Mouse (Mus musculus): Measurements from ENCODE around the gene Gm9857. TPM values are rescaled to one million over a fixed set of nuclear protein-coding genes. Genes with fewer than 3 reads are reported as not detected.

Gm9857 gene
- polyA plus RNA-seq, 1 experiment from 2014 or later: not detected

GRCm38 (mm10) chr3:108911548-108912413 is 28.5 kb downstream of the Gm9857 start, which contains the start of gene Prpf38b:
Gene Prpf38b, minus strand, starts transcription at chr3:108911727.
- peak within 1 kb of the TSS; percentile 91 for H3K9ac ChIP-seq (ENCODE audit: low read length)
- TF ChIP-seq CTCF (IDR thresholded peaks at IDR 0.05; ENCODE audit: low read depth): 0 out of 2 replicates have a peak, but pooled peaks have one; percentile 1
- TF ChIP-seq EP300 (optimal IDR thresholded peaks at IDR 0.05): no peak
- peak; percentile 99 for ATAC-seq (ENCODE audit: low FRiP score, low TSS enrichment)
- H3K27ac ChIP-seq (replicated peaks): peak within 1 kb of the TSS; percentile 100
- H3K9me3 ChIP-seq (ENCODE audit: control insufficient read depth, low read length): no peaks in the 10 kb centered on the region
- H3K36me3 ChIP-seq (ENCODE audit: control insufficient read depth, insufficient read depth, low read length): no peaks in the 10 kb centered on the region
- H3K4me1 ChIP-seq (replicated peaks; ENCODE audit: control insufficient read depth, insufficient read depth): 0 out of 2 replicates have a peak, but pooled peaks cover 7% of the 10 kb centered on the region
- H3K4me2 ChIP-seq (replicated peaks; ENCODE audit: low read depth): peak within 1 kb of the TSS; percentile 93
- 2% methylated on average over 53 of the region's 53 CpGs for WGBS
- H3K27me3 ChIP-seq (ENCODE audit: control insufficient read depth, insufficient read depth, low read length): no peaks in the 10 kb centered on the region
- peak within 1 kb of the TSS; percentile 90 for H3K4me3 ChIP-seq (ENCODE audit: low read depth, low read length)
- peak; percentile 97 for DNase-seq (ENCODE audit: low spot score)

DNA sequence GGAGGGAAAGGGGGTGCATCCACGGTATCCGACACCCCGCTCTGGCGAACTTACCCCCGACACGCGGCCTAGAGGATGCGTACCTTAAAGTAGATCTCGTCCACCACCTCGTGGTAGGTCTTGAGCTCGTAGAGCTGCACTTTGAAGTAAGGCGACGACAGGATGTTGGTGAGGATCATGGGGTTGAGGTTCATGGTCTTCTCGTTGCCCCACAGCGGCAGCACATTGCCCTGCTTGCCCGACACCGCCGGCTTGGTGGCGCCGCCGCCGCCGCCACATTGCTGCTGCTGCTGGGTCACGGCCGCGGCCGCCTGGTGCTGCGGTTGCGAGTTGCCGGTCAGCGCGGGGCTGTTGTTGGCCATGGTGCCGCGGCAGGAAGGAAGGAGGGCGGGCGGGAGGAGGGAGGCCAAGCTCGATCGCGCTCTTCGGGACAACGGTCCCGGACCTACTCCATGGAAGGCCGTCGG is 29.1 kb downstream of the Gm9857 start:
- Histone ChIP-seq H3K4me3 (ENCODE audit: low read depth, low read length) (peak overlapping the region; percentile 90), H3K4me2 (replicated peaks; ENCODE audit: low read depth) (peak overlapping the region; percentile 93), H3K4me1 (replicated peaks; ENCODE audit: control insufficient read depth, insufficient read depth) (0 out of 2 replicates have a peak, but pooled peaks cover 7% of the 10 kb centered on the region), H3K9ac (ENCODE audit: low read length) (peak overlapping the region; percentile 91), H3K27me3 (ENCODE audit: control insufficient read depth, insufficient read depth, low read length) (no peaks in the 10 kb centered on the region), H3K36me3 (ENCODE audit: control insufficient read depth, insufficient read depth, low read length) (no peaks in the 10 kb centered on the region), H3K27ac (replicated peaks) (peak overlapping the region; percentile 100), H3K9me3 (ENCODE audit: control insufficient read depth, low read length) (no peaks in the 10 kb centered on the region)
- under 1% methylated on average over 40 of the region's 44 CpGs for WGBS
- ATAC-seq (ENCODE audit: low FRiP score, low TSS enrichment) (peak; percentile 90), DNase-seq (ENCODE audit: low spot score) (no peak)
- peak; percentile 77 for TF ChIP-seq CTCF (IDR thresholded peaks at IDR 0.05; ENCODE audit: low read depth)
- TF ChIP-seq EP300 (optimal IDR thresholded peaks at IDR 0.05): no peak

GRCm38 (mm10) chr3:108910303-108911080 is 29.8 kb downstream of the Gm9857 start:
- Histone ChIP-seq H3K27ac (replicated peaks) (peak overlapping the region; percentile 100), H3K9me3 (ENCODE audit: control insufficient read depth, low read length) (no peaks in the 10 kb centered on the region), H3K36me3 (ENCODE audit: control insufficient read depth, insufficient read depth, low read length) (no peaks in the 10 kb centered on the region), H3K4me2 (replicated peaks; ENCODE audit: low read depth) (peak overlapping the region; percentile 93), H3K4me3 (ENCODE audit: low read depth, low read length) (peak overlapping the region; percentile 90), H3K27me3 (ENCODE audit: control insufficient read depth, insufficient read depth, low read length) (no peaks in the 10 kb centered on the region), H3K4me1 (replicated peaks; ENCODE audit: control insufficient read depth, insufficient read depth) (0 out of 2 replicates have a peak, but pooled peaks cover 7% of the 10 kb centered on the region), H3K9ac (ENCODE audit: low read length) (peak overlapping the region; percentile 91)
- WGBS: under 1% methylated on average over 31 of the region's 32 CpGs
- TF ChIP-seq EP300 (optimal IDR thresholded peaks at IDR 0.05) (no peak), CTCF (IDR thresholded peaks at IDR 0.05; ENCODE audit: low read depth) (no peak)
- ATAC-seq (ENCODE audit: low FRiP score, low TSS enrichment): no peak
- DNase-seq (ENCODE audit: low spot score): peak; percentile 32

GRCm38 (mm10) chr3:108902934-108903333 is 37.3 kb downstream of the Gm9857 start:
- Histone ChIP-seq H3K4me2 (replicated peaks; ENCODE audit: low read depth) (no peak overlapping the region), H3K36me3 (ENCODE audit: control insufficient read depth, insufficient read depth, low read length) (peaks cover 12% of the 10 kb centered on the region; the same call in 1 of the 2 replicates), H3K27ac (replicated peaks) (no peak overlapping the region), H3K9ac (ENCODE audit: low read length) (no peak overlapping the region), H3K4me3 (ENCODE audit: low read depth, low read length) (no peak overlapping the region), H3K9me3 (ENCODE audit: control insufficient read depth, low read length) (no peaks in the 10 kb centered on the region), H3K27me3 (ENCODE audit: control insufficient read depth, insufficient read depth, low read length) (no peaks in the 10 kb centered on the region), H3K4me1 (replicated peaks; ENCODE audit: control insufficient read depth, insufficient read depth) (no peaks in the 10 kb centered on the region)
- WGBS: 72% methylated on average over 6 of the region's 6 CpGs
- ATAC-seq (ENCODE audit: low FRiP score, low TSS enrichment) (no peak), DNase-seq (ENCODE audit: low spot score) (peak; percentile 35)
- no peak for TF ChIP-seq CTCF (IDR thresholded peaks at IDR 0.05; ENCODE audit: low read depth)
- no peak for TF ChIP-seq EP300 (optimal IDR thresholded peaks at IDR 0.05)

- Histone ChIP-seq H3K36me3 (ENCODE audit: control insufficient read depth, insufficient read depth, low read length) (peaks cover 12% of the 10 kb centered on the region; the same call in 1 of the 2 replicates), H3K27ac (replicated peaks) (no peak overlapping the region), H3K4me1 (replicated peaks; ENCODE audit: control insufficient read depth, insufficient read depth) (no peaks in the 10 kb centered on the region), H3K9ac (ENCODE audit: low read length) (no peak overlapping the region), H3K4me2 (replicated peaks; ENCODE audit: low read depth) (no peak overlapping the region), H3K4me3 (ENCODE audit: low read depth, low read length) (no peak overlapping the region), H3K27me3 (ENCODE audit: control insufficient read depth, insufficient read depth, low read length) (no peaks in the 10 kb centered on the region), H3K9me3 (ENCODE audit: control insufficient read depth, low read length) (no peaks in the 10 kb centered on the region)
- WGBS: 53% methylated on average over 2 of the region's 2 CpGs
- ATAC-seq (ENCODE audit: low FRiP score, low TSS enrichment) (no peak), DNase-seq (ENCODE audit: low spot score) (no peak)
- TF ChIP-seq CTCF (IDR thresholded peaks at IDR 0.05; ENCODE audit: low read depth) (peak; percentile 56), EP300 (optimal IDR thresholded peaks at IDR 0.05) (no peak)
Observed at GRCm38 (mm10) chr3:108902038-108902437, 38.2 kb downstream of the Gm9857 start.
